Mouse (Mus musculus): ENCODE results near the gene Kcnk7.

The Kcnk7 gene

GRCm38 (mm10) chr19:5725767-5726515 is 21.8 kb downstream of the Kcnk7 start, which contains the start of gene Ehbp1l1:
Gene Ehbp1l1, minus strand, starts transcription at chr19:5726317.
- DNase-seq (ENCODE audit: low read depth), result peak; percentile 90

DNA sequence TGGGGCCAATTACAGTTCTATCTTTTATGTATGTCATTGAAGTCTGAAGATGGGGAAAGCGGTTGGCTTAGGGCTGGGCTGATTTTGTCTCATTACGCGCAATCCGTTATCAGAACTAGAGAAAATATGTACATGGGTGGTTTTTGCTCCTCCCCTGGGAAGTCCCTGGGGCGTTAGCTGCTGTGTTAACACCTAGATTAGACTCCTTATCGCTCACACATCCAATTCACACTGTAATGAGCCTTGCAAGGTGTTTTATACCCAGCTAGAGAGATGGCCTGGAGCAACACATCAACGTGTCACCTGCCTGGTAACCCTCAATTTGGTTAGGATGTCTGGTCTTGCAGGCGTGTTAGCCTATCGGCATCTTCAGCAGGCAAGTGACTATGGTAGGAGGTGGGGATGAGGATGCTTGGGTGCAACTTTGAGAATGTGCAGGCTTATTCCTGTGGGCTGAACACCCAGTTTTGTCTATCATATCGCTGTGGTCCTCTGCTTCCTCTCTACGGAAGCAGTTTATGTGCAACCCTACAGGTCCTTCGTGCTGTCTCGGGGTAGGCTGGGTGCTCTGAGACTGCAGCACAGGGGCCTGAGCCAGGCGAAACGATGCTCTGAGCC is 22.9 kb downstream of the Kcnk7 start:
- DNase-seq (ENCODE audit: low read depth), result no peak

GRCm38 (mm10) chr19:5727701-5728100 is 23.5 kb downstream of the Kcnk7 start:
- DNase-seq (ENCODE audit: low read depth), result peak; percentile 95

DNA sequence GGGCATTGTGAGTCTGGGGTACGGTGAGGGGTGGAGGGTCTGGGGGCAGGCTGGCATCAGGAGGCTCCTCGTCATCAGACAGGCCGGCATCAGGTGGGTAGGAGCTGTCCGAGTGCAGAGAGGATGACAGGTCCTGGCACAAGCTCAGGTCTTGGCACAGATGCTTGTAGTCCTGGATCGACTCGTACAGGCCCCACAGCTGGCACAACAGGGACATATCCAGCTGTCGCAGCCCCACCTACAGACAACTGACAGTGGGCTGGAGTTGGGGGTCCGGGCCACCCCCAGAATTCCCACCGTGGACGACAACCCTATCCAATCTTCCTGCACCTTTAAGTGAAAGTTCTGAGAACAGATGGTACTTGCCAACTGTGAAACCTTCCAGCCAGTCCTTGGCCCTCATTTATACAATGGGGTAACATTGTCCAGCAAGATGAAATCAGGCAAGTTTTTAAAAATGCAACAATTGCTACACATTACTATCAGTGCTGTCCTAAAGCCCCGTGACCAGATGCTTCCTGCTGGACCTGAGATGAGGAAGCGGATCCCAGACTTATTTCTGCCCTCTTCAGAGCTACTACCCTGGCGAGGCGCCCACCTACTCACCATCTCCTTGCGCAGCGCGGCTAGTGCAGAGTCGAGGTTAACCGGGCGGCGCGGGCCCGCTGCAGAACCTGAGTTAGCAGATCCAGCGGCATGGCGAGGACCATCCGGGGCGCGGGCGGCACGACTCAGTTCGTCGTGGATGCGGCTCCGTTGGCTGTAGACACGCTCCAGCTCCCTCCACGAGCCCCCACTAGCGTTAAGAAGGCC is 24.7 kb downstream of the Kcnk7 start:
- DNase-seq (ENCODE audit: low read depth), result peak; percentile 86

- DNase-seq (ENCODE audit: low read depth), result peak; percentile 95
Measured at GRCm38 (mm10) chr19:5729444-5729815, 25.3 kb downstream of the Kcnk7 start, which contains the start of gene Fam89b. Gene Fam89b, minus strand, starts transcription at chr19:5729653.

DNA sequence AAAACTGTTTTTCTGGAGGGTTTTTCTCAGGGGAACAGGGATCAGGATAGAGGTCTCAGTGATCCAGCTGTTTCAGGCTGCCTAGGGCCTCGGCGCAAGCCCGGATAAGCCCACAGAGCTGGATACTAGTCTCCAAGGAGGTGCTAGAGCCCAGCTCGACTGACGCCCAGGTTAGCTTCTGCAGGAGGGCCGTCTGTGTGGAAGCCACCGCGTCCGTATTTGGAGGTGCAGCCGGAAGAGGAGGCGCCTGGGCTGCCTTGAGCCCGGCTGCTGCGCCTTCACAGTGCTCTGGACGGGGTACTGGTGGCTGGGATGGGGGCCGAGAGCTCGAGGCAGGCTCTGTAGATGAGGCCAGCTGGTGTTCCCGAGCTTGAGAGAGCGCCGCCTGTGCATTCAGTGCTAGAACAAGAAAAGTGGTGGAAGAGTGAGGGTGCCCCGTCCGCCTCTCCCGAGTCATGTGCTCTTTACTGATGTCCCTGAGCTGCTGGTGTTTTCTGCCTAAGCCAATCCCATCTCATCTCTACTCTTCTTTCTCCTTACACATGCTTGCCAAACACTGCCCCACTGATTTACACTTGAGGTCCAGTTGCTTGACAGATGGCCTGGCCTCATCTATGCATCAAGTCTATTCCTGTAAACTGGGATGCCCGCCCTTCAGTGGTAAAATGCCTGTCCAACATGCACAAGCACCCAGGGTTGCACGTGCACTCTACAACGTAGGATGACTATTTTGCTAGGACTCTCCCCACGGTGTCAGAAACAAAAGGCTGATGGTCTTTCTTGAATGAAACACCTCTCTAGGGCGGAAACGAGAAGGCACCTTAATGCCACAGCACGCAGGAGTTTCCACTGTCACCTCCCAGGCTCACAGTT is 26.4 kb downstream of the Kcnk7 start:
- DNase-seq (ENCODE audit: low read depth), result no peak

GRCm38 (mm10) chr19:5731264-5731978 is 27.3 kb downstream of the Kcnk7 start:
- DNase-seq (ENCODE audit: low read depth), result peak; percentile 98

GRCm38 (mm10) chr19:5734325-5734724 is 30.2 kb downstream of the Kcnk7 start:
- DNase-seq (ENCODE audit: low read depth), result no peak

DNA sequence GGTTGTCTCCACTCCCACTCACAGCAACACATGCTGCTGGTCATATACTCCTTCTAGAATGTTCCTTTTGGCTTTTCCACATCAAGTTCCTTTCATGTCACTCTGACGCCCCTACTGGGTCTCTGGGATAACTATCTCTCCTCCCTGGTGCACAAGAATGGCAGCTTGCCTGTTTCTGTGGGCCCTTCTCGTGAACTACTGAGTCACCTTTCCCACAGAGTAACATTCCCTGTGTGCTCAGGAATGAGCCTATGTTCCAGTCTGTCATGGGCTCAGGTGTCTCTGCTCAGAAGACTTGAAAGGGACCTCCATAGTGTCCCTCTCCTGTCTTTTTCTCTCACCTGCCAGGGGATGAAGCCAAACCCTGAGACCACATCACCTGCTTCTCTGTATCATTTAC is 35.3 kb downstream of the Kcnk7 start:
- DNase-seq (ENCODE audit: low read depth), result peak; percentile 42

DNA sequence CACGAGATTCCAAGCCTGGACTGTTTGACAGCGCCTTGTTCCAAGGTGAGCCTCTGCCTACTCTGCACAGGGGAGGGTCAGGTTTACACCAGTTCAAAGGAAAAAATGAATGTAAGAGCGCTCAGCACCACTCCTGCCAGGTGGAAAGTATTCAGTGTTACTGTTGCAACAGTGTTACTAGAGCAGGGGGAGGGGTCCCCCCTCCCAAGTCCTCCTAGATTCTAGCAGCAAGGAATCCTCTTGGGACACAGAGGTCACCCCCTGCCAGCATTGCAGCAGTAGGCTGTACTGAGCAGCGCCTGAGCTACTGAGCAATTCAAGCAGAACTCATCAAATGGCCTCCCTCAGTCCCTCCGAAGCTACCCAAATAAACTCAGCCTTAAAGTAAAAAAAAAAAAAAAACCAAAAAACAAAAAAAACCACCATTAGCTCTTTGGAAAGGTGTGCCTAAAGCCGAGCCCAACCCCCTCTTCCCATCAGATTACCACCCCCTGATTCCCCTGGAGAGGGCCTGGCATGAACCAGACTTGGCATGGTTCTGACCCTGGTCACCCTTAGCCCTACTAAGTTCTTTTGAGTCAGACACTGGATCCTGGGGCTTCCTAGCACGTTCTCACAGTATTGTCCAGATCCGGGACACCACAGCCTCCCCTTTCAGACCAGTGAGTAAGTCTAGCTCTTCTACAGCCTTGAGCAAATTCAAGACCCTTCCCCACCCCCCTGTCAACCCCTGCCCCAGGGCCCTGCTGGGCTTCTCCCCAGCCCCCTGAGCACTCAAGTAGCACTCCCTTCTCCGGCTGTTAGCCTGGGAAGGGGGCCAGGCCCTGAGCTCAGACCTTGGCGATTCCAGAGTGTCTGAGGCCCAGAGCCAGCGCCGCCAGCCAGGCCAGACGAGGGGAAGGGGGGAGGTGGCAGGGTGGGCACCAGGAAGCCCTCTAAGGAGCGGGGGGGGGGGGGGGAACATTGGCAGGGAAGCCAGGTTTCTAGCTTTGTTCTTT is 36.5 kb downstream of the Kcnk7 start, which contains the start of gene Ltbp3:
TSS of gene Ltbp3 (plus strand) at position 585 of the 998 bp plus-strand sequence.
- DNase-seq (ENCODE audit: low read depth), result peak; percentile 92

- peak; percentile 96 for DNase-seq (ENCODE audit: low read depth)
Measured at GRCm38 (mm10) chr19:5741641-5742240, 37.6 kb downstream of the Kcnk7 start.

DNA sequence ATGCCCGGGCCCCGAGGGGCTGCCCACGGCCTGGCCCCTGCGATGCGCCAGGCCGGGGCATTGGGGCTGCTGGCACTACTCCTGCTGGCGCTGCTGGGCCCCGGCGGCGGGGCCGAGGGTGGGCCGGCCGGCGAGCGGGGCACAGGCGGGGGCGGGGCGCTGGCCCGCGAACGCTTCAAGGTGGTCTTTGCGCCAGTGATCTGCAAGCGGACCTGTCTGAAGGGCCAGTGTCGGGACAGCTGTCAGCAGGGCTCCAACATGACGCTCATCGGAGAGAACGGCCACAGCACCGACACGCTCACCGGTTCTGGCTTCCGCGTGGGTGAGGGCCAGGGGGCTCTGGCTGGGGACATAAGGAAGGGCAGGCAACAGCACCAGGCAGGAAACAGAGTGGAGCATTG is 38.1 kb downstream of the Kcnk7 start:
- DNase-seq (ENCODE audit: low read depth), result peak; percentile 58

- peak; percentile 71 for DNase-seq (ENCODE audit: low read depth)
Measured at GRCm38 (mm10) chr19:5743576-5743975, 39.4 kb downstream of the Kcnk7 start.

DNA sequence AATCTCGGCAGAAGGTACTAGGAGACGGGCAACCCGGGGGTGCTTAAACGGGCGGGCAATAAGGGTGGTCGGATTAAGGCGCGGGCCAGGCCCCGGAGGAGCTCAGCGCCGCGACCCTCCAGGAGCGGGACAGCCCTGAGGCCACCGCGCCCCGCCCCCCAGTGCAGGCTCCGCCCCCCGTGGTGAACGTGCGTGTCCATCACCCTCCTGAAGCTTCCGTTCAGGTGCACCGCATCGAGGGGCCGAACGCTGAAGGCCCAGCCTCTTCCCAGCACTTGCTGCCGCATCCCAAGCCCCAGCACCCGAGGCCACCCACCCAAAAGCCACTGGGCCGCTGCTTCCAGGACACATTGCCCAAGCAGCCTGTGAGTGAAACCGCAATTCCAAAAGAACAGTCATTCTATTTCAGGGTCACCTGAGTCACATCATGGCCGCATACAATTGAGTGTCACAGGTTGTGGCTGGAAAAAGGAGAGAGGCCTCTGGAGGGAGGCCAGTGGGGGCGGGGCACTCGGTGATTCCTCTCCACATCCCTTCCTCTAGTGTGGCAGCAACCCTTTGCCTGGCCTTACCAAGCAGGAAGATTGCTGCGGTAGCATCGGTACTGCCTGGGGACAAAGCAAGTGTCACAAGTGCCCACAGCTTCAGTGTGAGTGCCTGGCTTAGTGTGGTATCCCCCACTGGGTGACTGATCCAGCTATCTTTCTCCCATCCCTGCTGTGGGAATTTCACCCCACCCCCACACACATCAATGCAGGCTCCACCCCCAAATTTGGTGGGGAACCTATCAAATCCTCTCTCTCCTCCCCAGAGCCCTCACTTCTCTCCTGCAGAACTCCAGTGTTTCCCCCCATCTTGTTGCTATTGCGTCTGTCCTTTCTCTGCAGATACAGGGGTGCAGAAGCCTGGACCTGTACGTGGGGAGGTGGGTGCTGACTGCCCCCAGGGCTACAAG is 41.9 kb downstream of the Kcnk7 start:
- DNase-seq (ENCODE audit: low read depth), result no peak

- DNase-seq (ENCODE audit: low read depth), result no peak
Measured at GRCm38 (mm10) chr19:5746907-5747363, 42.8 kb downstream of the Kcnk7 start.

GRCm38 (mm10) chr19:5749476-5749875 is 45.3 kb downstream of the Kcnk7 start:
- DNase-seq (ENCODE audit: low read depth), result peak; percentile 93

- no peak for DNase-seq (ENCODE audit: low read depth)
Measured at GRCm38 (mm10) chr19:5750951-5751350, 46.8 kb downstream of the Kcnk7 start.

- peak; percentile 31 for DNase-seq (ENCODE audit: low read depth)
Measured at GRCm38 (mm10) chr19:5751742-5752141, 47.6 kb downstream of the Kcnk7 start.

All from NIH3T3 (cell line).